Mouse (Mus musculus) lung, postnatal 25 days (tissue): ENCODE measurements around the gene Vmn1r181.
"Not testable (repeated sequence)": the region's sequence is repeated elsewhere in the genome, so short reads cannot be mapped to it uniquely, and the experiment has no call there.

Experiments
- DNase-seq: peaks from one replicate; pipeline ENCODE4 v3.0.0; 2022; ENCODE audit warnings: low spot score

Vmn1r181 gene

DNA sequence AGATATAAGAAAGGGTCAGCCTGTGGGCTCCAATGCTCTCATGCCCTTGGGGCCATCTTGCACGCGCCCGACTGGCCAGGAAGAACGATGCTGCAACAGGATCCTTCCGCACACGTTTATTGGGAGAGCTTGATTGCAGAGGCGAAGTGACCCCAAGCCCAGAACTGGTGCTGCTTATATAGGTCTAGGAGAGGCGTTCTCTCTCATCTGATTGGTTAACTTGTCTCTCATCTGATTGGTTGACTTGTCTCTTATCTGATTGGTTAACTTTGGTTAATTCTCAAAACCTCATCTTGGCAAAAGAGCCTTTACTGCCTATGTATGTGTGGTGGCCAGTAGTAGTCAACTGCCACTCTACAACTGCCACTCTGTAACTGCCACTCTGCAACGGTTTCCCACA lies at the start of gene Vmn1r181:
Vmn1r181 (plus strand) TSS at position 301 of the 400 bp plus-strand sequence.
- DNase-seq, result not testable (repeated sequence)

GRCm38 (mm10) chr7:23926678-23927077 lies 47.7 kb upstream of the Vmn1r181 start, which contains the start of gene Vmn1r179:
Gene Vmn1r179, plus strand, starts transcription at chr7:23926978.
- no peak for DNase-seq

DNA sequence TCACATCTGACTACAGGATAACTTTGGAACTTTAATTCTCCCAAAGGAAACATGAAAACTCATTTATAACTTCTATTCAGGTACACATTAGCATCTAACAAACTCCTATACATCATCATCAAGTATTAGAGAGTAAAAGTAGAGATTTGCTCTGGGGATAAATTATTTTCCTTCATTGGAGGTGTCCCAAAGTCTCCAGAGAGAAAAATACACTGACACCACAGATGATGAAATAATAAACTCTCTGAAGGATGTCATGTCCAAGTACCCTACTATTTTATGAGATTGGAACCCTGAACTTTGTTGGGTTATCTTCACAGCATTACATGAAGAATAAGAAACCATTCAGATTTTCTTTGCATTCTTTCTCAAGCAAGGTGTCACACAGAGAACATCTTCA lies 24.1 kb upstream of the Vmn1r181 start, which contains the start of gene Vmn1r180:
Vmn1r180 (plus strand) TSS at position 301 of the 400 bp plus-strand sequence.
- no peak for DNase-seq

DNA sequence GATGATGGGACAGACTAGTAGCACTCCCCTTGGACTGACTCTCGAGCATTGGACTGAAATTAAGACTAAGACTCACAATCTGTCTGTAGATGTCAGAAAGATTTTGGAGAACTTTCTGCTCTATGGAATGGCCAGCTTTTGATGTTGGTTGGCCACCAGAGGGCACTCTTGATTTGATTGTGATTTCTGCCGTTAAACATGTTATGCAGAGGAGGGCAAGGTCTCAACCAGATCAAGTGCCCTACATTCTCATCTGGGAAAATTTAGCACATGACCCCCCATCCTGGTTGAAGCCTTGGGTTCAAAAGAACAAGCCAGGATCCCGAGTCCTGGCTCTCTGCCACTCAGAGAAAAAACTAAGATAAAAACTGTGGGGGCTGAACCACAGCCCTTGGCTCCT lies 6.4 kb upstream of the Vmn1r181 start:
- not testable (repeated sequence) for DNase-seq

- no peak for DNase-seq
Measured at GRCm38 (mm10) chr7:24001391-24001790, 27.0 kb downstream of the Vmn1r181 start, which contains the start of gene V1rd19. Gene V1rd19, plus strand, starts transcription at chr7:24001691.
